Mouse (Mus musculus) erythroblast, adult 5-6 weeks (primary cell): Measurements from ENCODE around the gene Pgp. TPM values are rescaled to one million over a fixed set of nuclear protein-coding genes. Genes with fewer than 3 reads are reported as not detected.
"Not testable (repeated sequence)": the region's sequence is repeated elsewhere in the genome, so short reads cannot be mapped to it uniquely, and the experiment has no call there.

Experiments used
- ATAC-seq: replicated peaks from 2 replicates; pipeline ENCODE4 v1.8.0; 2016; ENCODE audit warnings: moderate number of reproducible peaks, mild to moderate bottlenecking, moderate TSS enrichment, inconsistent platforms; ENCODE audit not compliant: poor library complexity, low FRiP score, severe bottlenecking
- total RNA-seq, 2 experiments: library from RNA; stranded (forward) in 1 of 2; stranded (reverse) in 1 of 2; fragments of 150-400 nt in 1 of 2; fragments of 200-764, 138-1000 nt in 1 of 2; gene quantifications; 2 replicates each; pipeline versions ENCODE4 v1.2.3 to v1.2.4; 2015 to 2017; ENCODE audit warnings: low replicate concordance in 2 of 2

The Pgp gene
- total RNA-seq (2015; ENCODE audit: low replicate concordance) (14.2 and 20.2 TPM in 2 replicates), total RNA-seq (2017; ENCODE audit: low replicate concordance) (6.1 and 8.1 TPM in 2 replicates)

GRCm38 (mm10) chr17:24469910-24470602 lies at the start of gene Pgp, which contains the start of gene E4f1:
Gene Pgp (plus strand): TSS chr17:24470392.
Gene E4f1 (minus strand): TSS chr17:24470313.
- peak; percentile 91 for ATAC-seq

DNA sequence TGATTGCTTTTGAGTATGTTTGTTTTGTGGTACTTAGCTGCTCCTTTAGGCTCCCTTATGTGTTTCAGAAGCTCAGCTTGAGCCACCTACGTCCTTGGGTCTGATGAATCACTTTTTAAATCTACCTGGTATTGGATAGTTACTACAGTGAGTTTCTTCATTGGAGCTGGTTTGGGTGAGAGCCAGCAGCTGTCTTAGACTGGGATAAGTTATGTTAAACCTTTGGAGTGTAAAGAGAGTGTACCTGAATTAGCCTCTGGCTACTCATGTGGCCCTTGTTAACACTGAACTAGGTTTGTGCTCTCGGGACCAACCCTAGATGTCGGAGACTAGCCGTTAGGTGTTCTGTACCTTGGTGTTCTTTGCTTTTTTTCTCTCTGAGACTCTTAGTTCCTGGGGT lies 47.1 kb upstream of the Pgp start:
- no peak for ATAC-seq

- no peak for ATAC-seq
Measured at GRCm38 (mm10) chr17:24424489-24424888, 45.7 kb upstream of the Pgp start.

DNA sequence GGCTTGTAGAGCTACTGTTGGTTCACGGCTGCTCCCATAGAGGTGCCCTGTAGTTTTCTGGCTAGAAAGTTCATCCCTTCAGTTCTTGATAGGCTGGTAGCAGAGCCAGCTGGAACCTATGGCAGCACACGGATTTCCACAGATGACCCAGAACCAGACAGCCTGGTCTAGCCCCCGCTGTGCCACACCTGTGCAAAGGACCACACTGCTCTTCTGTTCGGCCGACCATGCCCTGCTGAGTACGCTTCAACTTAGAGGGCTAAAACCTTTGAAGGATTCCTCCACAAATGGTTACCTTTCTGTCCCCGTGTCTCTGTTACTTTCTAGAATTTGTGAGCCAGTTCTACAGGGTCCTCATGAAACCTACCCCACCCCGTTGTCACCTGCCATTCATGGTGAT lies 44.9 kb upstream of the Pgp start:
- ATAC-seq, result not testable (repeated sequence)

DNA sequence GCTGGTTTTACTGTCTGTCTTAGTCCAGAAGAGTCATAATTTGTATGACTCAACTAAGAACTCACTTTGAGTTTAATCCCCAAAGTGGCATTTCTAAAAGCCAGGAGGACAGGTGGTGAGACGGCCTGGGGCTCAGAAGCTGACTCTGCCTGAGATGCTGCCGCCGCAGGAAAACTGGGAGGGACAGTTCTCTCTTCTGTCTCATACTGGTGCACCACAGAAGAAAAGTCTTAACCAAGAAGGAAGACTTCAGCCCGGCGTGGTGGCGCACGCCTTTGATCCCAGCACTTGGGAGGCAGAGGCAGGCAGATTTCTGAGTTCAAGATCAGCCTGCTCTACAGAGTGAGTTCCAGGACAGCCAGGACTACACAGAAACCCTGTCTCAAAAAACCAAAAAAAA lies 44.3 kb upstream of the Pgp start:
- no peak for ATAC-seq

DNA sequence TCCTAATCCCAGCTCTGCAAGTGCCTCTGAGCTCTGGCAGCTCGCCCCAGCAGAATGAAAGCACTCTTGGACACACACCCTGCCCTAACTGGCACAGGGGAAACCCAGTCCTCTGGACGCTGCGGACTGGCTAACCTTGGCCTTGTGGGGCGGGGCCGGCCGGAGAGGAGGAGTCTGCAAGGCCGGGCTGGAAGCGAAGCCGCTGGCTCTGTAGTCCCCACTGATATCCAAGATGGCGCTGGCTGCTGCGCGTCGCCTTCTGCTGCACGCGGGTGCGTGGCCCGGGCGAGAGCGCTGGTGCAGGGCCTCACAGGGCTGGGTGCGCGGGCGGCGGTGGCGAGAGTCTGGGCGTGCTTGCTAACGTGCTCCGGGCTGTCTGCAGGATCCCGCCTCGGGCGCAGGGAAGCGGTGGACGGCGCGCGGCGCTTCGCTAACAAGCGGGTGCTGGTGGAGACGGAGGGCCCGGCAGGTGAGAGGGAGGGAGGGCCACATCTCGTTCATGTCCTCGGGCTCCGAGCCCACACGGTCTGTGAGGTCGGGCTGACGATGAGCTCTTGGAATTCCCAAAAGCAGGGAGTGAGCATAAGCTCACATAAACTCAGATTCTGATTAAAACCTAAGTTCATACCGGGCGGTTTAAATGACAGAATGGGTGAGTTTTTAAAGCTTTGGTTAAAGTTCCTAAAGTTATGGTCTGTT lies 43.6 kb upstream of the Pgp start, which contains the start of gene Eci1:
Eci1 (plus strand) TSS at position 171 of the 699 bp plus-strand sequence.
- peak; percentile 97 for ATAC-seq

GRCm38 (mm10) chr17:24427170-24427557 lies 43.0 kb upstream of the Pgp start:
- ATAC-seq, result peak; percentile 18; the same call in 1 of the 2 replicates

GRCm38 (mm10) chr17:24429201-24429983 lies 40.8 kb upstream of the Pgp start:
- no peak for ATAC-seq

DNA sequence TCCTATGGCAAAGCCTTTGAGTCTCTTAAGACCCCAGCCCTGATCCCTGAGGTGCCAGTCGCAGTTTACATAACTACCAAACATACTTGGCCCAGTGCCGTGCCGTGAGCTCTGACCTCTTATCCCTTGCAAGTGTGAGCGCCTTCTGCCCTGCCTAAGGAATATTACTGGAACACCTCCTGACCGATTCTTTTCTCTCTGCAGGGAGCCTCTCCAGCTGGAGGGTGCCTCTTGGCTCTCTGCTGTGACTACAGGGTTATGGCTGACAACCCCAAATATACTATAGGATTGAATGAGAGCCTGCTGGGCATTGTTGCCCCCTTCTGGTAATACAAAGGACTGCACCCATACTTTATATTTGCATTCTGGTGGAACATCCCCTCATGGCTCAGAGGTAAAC lies 33.2 kb upstream of the Pgp start:
- peak; percentile 85 for ATAC-seq

GRCm38 (mm10) chr17:24440377-24440776 lies 29.8 kb upstream of the Pgp start:
- ATAC-seq, result no peak

DNA sequence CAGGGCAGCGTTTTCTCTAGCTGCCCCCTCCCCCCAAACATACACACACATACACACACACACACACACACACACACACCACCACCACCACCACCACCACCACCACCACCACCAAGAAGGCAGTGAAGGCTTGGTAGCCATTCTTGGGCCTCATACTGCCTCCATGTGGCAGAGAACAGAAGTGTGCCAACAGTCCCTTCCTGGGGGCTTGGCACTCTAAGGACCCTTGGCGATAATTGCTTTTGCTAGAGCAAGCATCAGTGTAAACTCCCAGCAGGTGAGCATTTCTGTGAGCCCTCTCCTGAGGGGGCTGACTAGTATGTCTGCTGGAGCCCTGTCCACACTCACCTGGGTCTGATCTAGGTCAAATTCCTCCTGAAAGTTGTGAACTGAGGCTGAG lies 29.0 kb upstream of the Pgp start:
- no peak for ATAC-seq

DNA sequence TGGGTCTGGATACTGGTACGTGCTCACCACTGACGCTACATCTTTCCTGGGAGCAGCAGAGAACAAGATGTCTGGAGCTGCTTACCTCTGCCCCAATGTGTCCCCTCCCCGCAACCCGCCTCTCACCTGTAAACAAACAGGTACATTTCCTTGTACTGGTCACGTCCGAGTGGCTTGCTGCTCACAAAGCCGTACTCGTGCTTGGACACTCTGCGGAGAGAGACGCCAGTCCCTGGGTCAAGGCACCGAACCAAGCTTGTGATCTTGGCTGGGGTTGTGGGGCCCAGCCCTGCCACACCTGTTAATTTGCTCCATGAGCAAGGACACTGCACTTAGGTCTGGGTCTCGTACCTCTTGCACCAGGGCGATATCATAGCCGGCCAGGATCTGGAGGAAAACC lies 28.1 kb upstream of the Pgp start:
- no peak for ATAC-seq

GRCm38 (mm10) chr17:24442632-24443155 lies 27.5 kb upstream of the Pgp start, which contains the start of gene Dnase1l2:
Gene Dnase1l2 (minus strand): TSS chr17:24443105.
- ATAC-seq, result no peak

- ATAC-seq, result no peak
Measured at GRCm38 (mm10) chr17:24443409-24443808, 26.8 kb upstream of the Pgp start.

DNA sequence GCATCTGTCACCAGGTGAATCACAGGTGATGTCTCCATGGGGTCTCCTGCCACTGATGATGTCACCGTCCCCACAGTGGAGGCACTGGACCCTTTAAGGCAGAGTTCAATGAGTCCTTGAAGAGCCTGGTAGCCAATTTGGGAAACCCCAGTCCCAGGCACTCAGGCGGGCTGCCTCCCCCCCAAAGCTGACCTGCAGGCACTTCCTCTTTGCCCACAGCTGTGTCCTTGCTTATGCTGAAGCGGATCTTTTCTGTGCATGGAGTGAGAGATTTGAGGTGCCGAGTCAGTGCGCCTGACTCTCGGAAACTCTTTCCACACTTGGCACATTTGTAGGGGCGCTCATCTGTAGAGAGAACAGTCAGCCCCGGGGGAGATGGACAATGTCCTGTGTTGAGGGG lies 23.6 kb upstream of the Pgp start:
- ATAC-seq, result no peak

DNA sequence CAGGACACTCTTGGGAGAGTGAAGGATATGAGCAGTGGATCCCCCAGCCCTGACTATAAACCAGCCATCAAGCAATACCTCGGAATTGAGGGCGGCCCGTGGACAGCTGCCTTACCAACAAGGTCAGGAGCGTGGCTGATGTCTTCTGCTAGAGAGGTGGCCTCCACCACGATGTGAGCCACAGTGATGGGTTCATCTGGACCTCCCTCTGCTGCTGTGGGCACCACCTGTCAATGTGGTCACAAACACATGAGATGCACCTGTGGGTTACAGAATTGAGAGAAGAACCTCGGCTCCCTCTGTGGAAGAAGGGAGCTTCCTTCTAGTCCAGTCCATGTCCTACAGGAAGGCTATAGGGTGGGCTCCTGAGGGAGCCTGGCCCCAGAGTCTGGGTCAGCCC lies 20.7 kb upstream of the Pgp start:
- ATAC-seq, result no peak

- no peak for ATAC-seq
Measured at GRCm38 (mm10) chr17:24451220-24451619, 19.0 kb upstream of the Pgp start.

- ATAC-seq, result 0 out of 2 replicates have a peak, but pooled peaks have one; percentile 12
Measured at GRCm38 (mm10) chr17:24453372-24453771, 16.8 kb upstream of the Pgp start.

DNA sequence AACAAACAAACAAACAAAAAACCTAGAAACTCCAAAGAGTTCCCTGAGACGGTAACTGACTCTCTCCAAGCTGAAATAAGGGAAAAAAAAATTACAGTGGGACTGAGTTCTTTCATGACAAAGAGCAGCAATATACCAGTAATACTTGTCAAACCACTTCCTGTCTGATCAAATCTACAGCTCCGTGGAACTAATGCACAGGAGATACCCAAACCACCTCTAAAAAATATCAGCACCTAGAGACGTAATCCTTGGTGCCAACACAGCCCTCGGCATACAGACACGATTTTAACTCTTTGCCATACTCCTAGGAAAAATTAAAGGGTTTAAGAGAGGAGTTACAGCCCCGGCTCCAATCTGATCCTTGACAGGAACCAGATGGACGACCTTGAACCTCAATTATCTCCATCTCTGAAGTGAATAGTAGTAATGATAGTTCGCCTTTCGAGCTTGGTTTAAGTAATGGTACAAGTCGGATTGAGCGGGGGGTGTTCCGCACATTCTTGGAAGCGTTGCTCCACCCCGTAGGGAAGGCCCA lies 15.9 kb upstream of the Pgp start:
- peak; percentile 9; the same call in 1 of the 2 replicates for ATAC-seq
